Mouse (Mus musculus) ES-Bruce4 (cell line): ENCODE results near the gene Dpp6. TPM values are rescaled to one million over a fixed set of nuclear protein-coding genes. Genes with fewer than 3 reads are reported as not detected.
A peak's percentile ranks its signal among the peaks of the same experiment; 100 is the strongest.

Experiments used
- H3K27ac ChIP-seq: 2 replicates; pipeline ENCODE4 v1.5.1; 2012; ENCODE audit warnings: low read length, inconsistent platforms; ENCODE audit not compliant: insufficient read depth
- H3K27me3 ChIP-seq: 2 replicates; pipeline ENCODE4 v1.6.1; 2012; ENCODE audit warnings: mild to moderate bottlenecking, low read length, inconsistent platforms; ENCODE audit not compliant: control insufficient read depth, poor library complexity, insufficient read depth, severe bottlenecking
- H3K36me3 ChIP-seq: 2 replicates; pipeline ENCODE4 v1.6.1; 2012; ENCODE audit warnings: inconsistent platforms, mild to moderate bottlenecking, low read length, moderate library complexity; ENCODE audit not compliant: control insufficient read depth, poor library complexity, insufficient read depth, severe bottlenecking
- H3K4me1 ChIP-seq: one replicate; pipeline ENCODE4 v1.8.1; 2011; ENCODE audit warnings: low read length; ENCODE audit not compliant: control insufficient read depth, insufficient read depth
- H3K4me3 ChIP-seq: 2 replicates; pipeline ENCODE4 v1.5.1; 2011; ENCODE audit warnings: low read depth, mild to moderate bottlenecking, low read length
- H3K9ac ChIP-seq: 2 replicates; pipeline ENCODE4 v1.6.1; 2012; ENCODE audit warnings: low read depth, mild to moderate bottlenecking, inconsistent platforms; ENCODE audit not compliant: poor library complexity, severe bottlenecking
- H3K9me3 ChIP-seq: replicated peaks from 2 replicates; pipeline ENCODE4 v1.6.1; 2012; ENCODE audit warnings: mild to moderate bottlenecking, low read length, inconsistent platforms; ENCODE audit not compliant: control insufficient read depth, poor library complexity, insufficient read depth, severe bottlenecking
- CTCF ChIP-seq: IDR thresholded peaks from one replicate; pipeline ENCODE4 v1.8.1; 2011; ENCODE audit warnings: low read depth, low read length
- EP300 ChIP-seq: IDR thresholded peaks from 2 replicates; pipeline ENCODE4 v1.6.1; 2011; ENCODE audit warnings: low read depth, low read length; ENCODE audit not compliant: insufficient read depth
- POLR2A ChIP-seq: IDR thresholded peaks from one replicate; pipeline ENCODE4 v1.8.1; 2011; ENCODE audit warnings: low read length; ENCODE audit not compliant: insufficient read depth
- polyA plus RNA-seq: library from polyadenylated mRNA; stranded (reverse); fragments of >200 nt; gene quantifications from 2 replicates; pipeline ENCODE4 v1.2.4, GENCODE M21; 2011; ENCODE audit warnings: low read depth; ENCODE audit not compliant: missing spikeins, insufficient read depth, insufficient read length

The Dpp6 gene
- polyA plus RNA-seq, 1 experiment = 4.1 TPM

- Histone ChIP-seq H3K36me3 (no peaks in the 10 kb centered on the region), H3K9ac (no peak overlapping the region), H3K27ac (no peak overlapping the region), H3K27me3 (no peaks in the 10 kb centered on the region), H3K4me1 (no peaks in the 10 kb centered on the region), H3K9me3 (no peaks in the 10 kb centered on the region), H3K4me3 (no peak overlapping the region)
- no peak for TF ChIP-seq CTCF
- no peak for TF ChIP-seq POLR2A
- TF ChIP-seq EP300 = no peak
Observed at GRCm38 (mm10) chr5:27206213-27206612, 389.2 kb downstream of the Dpp6 start.

GRCm38 (mm10) chr5:27220116-27220515 lies 403.1 kb downstream of the Dpp6 start:
- no peaks in the 10 kb centered on the region for H3K36me3 ChIP-seq
- no peak overlapping the region for H3K4me3 ChIP-seq
- H3K27me3 ChIP-seq = no peaks in the 10 kb centered on the region
- H3K9me3 ChIP-seq = no peaks in the 10 kb centered on the region
- TF ChIP-seq CTCF (no peak), EP300 (no peak), POLR2A (no peak)
- H3K27ac ChIP-seq = no peak overlapping the region
- H3K4me1 ChIP-seq = no peaks in the 10 kb centered on the region
- H3K9ac ChIP-seq = no peak overlapping the region

- Histone ChIP-seq H3K27me3 (no peaks in the 10 kb centered on the region), H3K27ac (no peak overlapping the region)
- no peak for TF ChIP-seq CTCF
- TF ChIP-seq EP300 = no peak
- TF ChIP-seq POLR2A = no peak
Observed at GRCm38 (mm10) chr5:27242078-27242477, 425.1 kb downstream of the Dpp6 start.

GRCm38 (mm10) chr5:27243226-27243625 lies 426.2 kb downstream of the Dpp6 start:
- Histone ChIP-seq H3K27me3 (no peaks in the 10 kb centered on the region), H3K9ac (no peak overlapping the region), H3K9me3 (no peaks in the 10 kb centered on the region), H3K36me3 (no peaks in the 10 kb centered on the region), H3K4me3 (no peak overlapping the region), H3K27ac (peak overlapping the region; percentile 50; the same call in 1 of the 2 replicates), H3K4me1 (peaks cover 7% of the 10 kb centered on the region)
- no peak for TF ChIP-seq POLR2A
- peak; percentile 95 for TF ChIP-seq EP300

More at GRCm38 (mm10) chr5:27242078-27242477, 425.1 kb downstream of the Dpp6 start:
- Histone ChIP-seq H3K4me1 (peaks cover 7% of the 10 kb centered on the region), H3K9me3 (no peaks in the 10 kb centered on the region), H3K9ac (no peak overlapping the region), H3K36me3 (no peaks in the 10 kb centered on the region), H3K4me3 (no peak overlapping the region)

- Histone ChIP-seq H3K27me3 (no peaks in the 10 kb centered on the region), H3K4me3 (no peak overlapping the region), H3K9ac (no peak overlapping the region), H3K27ac (no peak overlapping the region), H3K4me1 (peaks cover 7% of the 10 kb centered on the region), H3K9me3 (no peaks in the 10 kb centered on the region), H3K36me3 (no peaks in the 10 kb centered on the region)
- no peak for TF ChIP-seq CTCF
- no peak for TF ChIP-seq EP300
- TF ChIP-seq POLR2A = no peak
Observed at GRCm38 (mm10) chr5:27247793-27248192, 430.8 kb downstream of the Dpp6 start.

GRCm38 (mm10) chr5:27248685-27249084 lies 431.7 kb downstream of the Dpp6 start:
- no peak overlapping the region for H3K27ac ChIP-seq
- peaks cover 7% of the 10 kb centered on the region for H3K4me1 ChIP-seq
- TF ChIP-seq CTCF = no peak
- no peak for TF ChIP-seq EP300
- TF ChIP-seq POLR2A = no peak
- no peaks in the 10 kb centered on the region for H3K9me3 ChIP-seq
- no peaks in the 10 kb centered on the region for H3K27me3 ChIP-seq
- H3K4me3 ChIP-seq = no peak overlapping the region
- H3K36me3 ChIP-seq = no peaks in the 10 kb centered on the region
- H3K9ac ChIP-seq = no peak overlapping the region
